Mouse (Mus musculus) intestine, postnatal 0 days (tissue): ENCODE measurements at regions not wholly inside any gene's neighbourhood (a gene's known extent, or its start where the extent isn't known, plus 50 kb on each side); places are given as distances from the start of the nearest gene placed in this dataset.
A peak's percentile ranks its signal among the peaks of the same experiment; 100 is the strongest.

Source experiments
- ATAC-seq: fragments of 200-750 bp; cut with Nextera tagmentation; 2 replicates; pipeline ENCODE4 v1.8.0; 2017; ENCODE audit warnings: mild to moderate bottlenecking, moderate TSS enrichment, moderate library complexity
- H3K27ac ChIP-seq: fragments of 300-500 bp; sonication (generic); 2 replicates; pipeline ENCODE4 v1.5.1; 2014; ENCODE audit warnings: mild to moderate bottlenecking, low read depth, low read length, moderate library complexity
- H3K27me3 ChIP-seq: fragments of 300-500 bp; sonication (generic); replicated peaks from 2 replicates; pipeline ENCODE4 v1.6.1; 2014; ENCODE audit warnings: low read length, mixed read lengths; ENCODE audit not compliant: control insufficient read depth, insufficient read depth
- H3K36me3 ChIP-seq: fragments of 300-500 bp; sonication (generic); 2 replicates; pipeline ENCODE4 v1.6.1; 2014; ENCODE audit warnings: mild to moderate bottlenecking, moderate library complexity; ENCODE audit not compliant: control insufficient read depth, insufficient read depth
- H3K4me1 ChIP-seq: fragments of 300-500 bp; sonication (generic); replicated peaks from 2 replicates; pipeline ENCODE4 v1.6.1; 2014; ENCODE audit warnings: antibody characterized with exemption, low read length, mixed read lengths; ENCODE audit not compliant: control insufficient read depth, insufficient read depth
- H3K4me2 ChIP-seq: fragments of 300-500 bp; sonication (generic); replicated peaks from 2 replicates; pipeline ENCODE4 v1.6.1; 2014; ENCODE audit warnings: low read depth, mild to moderate bottlenecking, moderate library complexity
- H3K4me3 ChIP-seq: fragments of 300-500 bp; sonication (generic); 2 replicates; pipeline ENCODE4 v1.5.1; 2014; ENCODE audit warnings: low read depth, low read length
- H3K9ac ChIP-seq: fragments of 300-500 bp; sonication (generic); 2 replicates; pipeline ENCODE4 v1.6.1; 2014; ENCODE audit warnings: mild to moderate bottlenecking, low read depth, low read length
- H3K9me3 ChIP-seq: fragments of 300-500 bp; sonication (generic); 2 replicates; pipeline ENCODE4 v1.6.1; 2016; ENCODE audit warnings: mixed run types; ENCODE audit not compliant: control insufficient read depth
- CTCF ChIP-seq: sonication (generic); IDR thresholded peaks from 2 replicates; pipeline ENCODE4 v1.5.1; 2016; ENCODE audit warnings: low read depth, mild to moderate bottlenecking, control low read depth, antibody characterized with exemption, moderate library complexity
- WGBS: fragments of 180-500 bp; shearing (Covaris S2); extraction: QIAGEN DNeasy Blood & Tissue Kit; methylation state at CpG from one replicate; pipeline ENCODE4 v1.1.7; 2014; 5-methylcytosine and 5-hydroxymethylcytosine counted together

- Histone ChIP-seq H3K27ac (no peak overlapping the region), H3K36me3 (no peaks in the 10 kb centered on the region), H3K4me3 (no peak overlapping the region), H3K9me3 (no peaks in the 10 kb centered on the region), H3K4me1 (no peaks in the 10 kb centered on the region), H3K4me2 (no peak overlapping the region), H3K9ac (no peak overlapping the region), H3K27me3 (no peaks in the 10 kb centered on the region)
- ATAC-seq, result no peak
- WGBS, result 68% methylated on average over 8 of the region's 8 CpGs
- no peak for TF ChIP-seq CTCF
Observed at GRCm38 (mm10) chr5:77473896-77474486, 66.2 kb upstream of the Igfbp7 start.

- H3K27me3 ChIP-seq, result no peaks in the 10 kb centered on the region
- no peak for ATAC-seq
- WGBS, result 66% methylated on average over 15 of the region's 15 CpGs
- H3K27ac ChIP-seq, result no peak overlapping the region
- H3K9me3 ChIP-seq, result no peaks in the 10 kb centered on the region
- no peak overlapping the region for H3K9ac ChIP-seq
- TF ChIP-seq CTCF, result no peak
- H3K4me2 ChIP-seq, result no peak overlapping the region
- H3K36me3 ChIP-seq, result no peaks in the 10 kb centered on the region
- H3K4me3 ChIP-seq, result no peak overlapping the region
- no peaks in the 10 kb centered on the region for H3K4me1 ChIP-seq
Observed at GRCm38 (mm10) chr5:77469236-77469766, 61.5 kb upstream of the Igfbp7 start.

GRCm38 (mm10) chr5:77468467-77468866 lies 60.6 kb upstream of the Igfbp7 start:
- 66% methylated on average over 15 of the region's 15 CpGs for WGBS
- Histone ChIP-seq H3K4me2 (no peak overlapping the region), H3K4me3 (no peak overlapping the region), H3K9ac (no peak overlapping the region), H3K27ac (no peak overlapping the region), H3K36me3 (no peaks in the 10 kb centered on the region), H3K9me3 (no peaks in the 10 kb centered on the region), H3K4me1 (no peaks in the 10 kb centered on the region), H3K27me3 (no peaks in the 10 kb centered on the region)
- peak; percentile 87 for TF ChIP-seq CTCF
- ATAC-seq, result no peak

- 58% methylated on average over 19 of the region's 19 CpGs for WGBS
- no peak overlapping the region for H3K4me2 ChIP-seq
Observed at GRCm38 (mm10) chr5:77464851-77465548, 57.2 kb upstream of the Igfbp7 start.

GRCm38 (mm10) chr5:77459896-77460717 lies 52.3 kb upstream of the Igfbp7 start:
- Histone ChIP-seq H3K4me1 (no peaks in the 10 kb centered on the region), H3K36me3 (no peaks in the 10 kb centered on the region), H3K27ac (no peak overlapping the region), H3K27me3 (0 out of 2 replicates have a peak, but pooled peaks cover 6% of the 10 kb centered on the region), H3K9me3 (no peaks in the 10 kb centered on the region), H3K4me3 (peak overlapping the region; percentile 46), H3K9ac (no peak overlapping the region; the same call in 1 of the 2 replicates), H3K4me2 (peak overlapping the region; percentile 65)
- ATAC-seq, result peak; percentile 91
- WGBS, result under 1% methylated on average over 29 of the region's 29 CpGs
- peak; percentile 96 for TF ChIP-seq CTCF

More at GRCm38 (mm10) chr5:77464851-77465548, 57.2 kb upstream of the Igfbp7 start:
- TF ChIP-seq CTCF, result peak; percentile 79
- no peaks in the 10 kb centered on the region for H3K27me3 ChIP-seq
- H3K4me1 ChIP-seq, result no peaks in the 10 kb centered on the region
- H3K36me3 ChIP-seq, result no peaks in the 10 kb centered on the region
- no peak overlapping the region for H3K27ac ChIP-seq
- no peak overlapping the region for H3K9ac ChIP-seq
- no peaks in the 10 kb centered on the region for H3K9me3 ChIP-seq
- no peak overlapping the region for H3K4me3 ChIP-seq
- no peak for ATAC-seq
